Mouse (Mus musculus) thymus, postnatal 4 days (tissue): ENCODE results near the gene Krtap19-4.

Source experiments
- DNase-seq: peaks from one replicate; pipeline ENCODE4 v3.0.0; 2021

Krtap19-4 gene

DNA sequence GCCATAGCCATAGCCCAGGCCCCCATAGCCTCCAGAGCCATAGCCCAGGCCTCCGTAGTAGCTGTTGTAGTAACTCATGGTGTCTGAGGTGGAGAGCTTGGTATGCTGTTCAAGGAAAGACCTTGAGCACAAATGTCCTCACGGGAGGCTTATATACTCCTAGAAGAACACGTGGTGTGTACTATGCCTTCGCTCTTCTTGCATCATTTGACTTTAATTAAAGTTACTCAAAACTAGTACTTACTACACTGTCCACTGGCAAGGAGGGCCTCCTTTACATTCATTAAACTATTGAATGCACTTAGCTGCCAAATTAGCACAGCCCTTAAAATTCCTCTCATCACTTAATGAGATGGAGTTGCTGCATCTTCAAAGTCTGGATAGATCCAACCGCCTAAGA is at the start of gene Krtap19-4:
Gene Krtap19-4, minus strand, starts transcription at position 101 of the 400 bp plus-strand sequence.
- DNase-seq = no peak

- DNase-seq = no peak
Measured at GRCm38 (mm10) chr16:88932165-88932564, 47.3 kb upstream of the Krtap19-4 start, which contains the start of gene Krtap19-9b. Gene Krtap19-9b, minus strand, starts transcription at chr16:88932265.

DNA sequence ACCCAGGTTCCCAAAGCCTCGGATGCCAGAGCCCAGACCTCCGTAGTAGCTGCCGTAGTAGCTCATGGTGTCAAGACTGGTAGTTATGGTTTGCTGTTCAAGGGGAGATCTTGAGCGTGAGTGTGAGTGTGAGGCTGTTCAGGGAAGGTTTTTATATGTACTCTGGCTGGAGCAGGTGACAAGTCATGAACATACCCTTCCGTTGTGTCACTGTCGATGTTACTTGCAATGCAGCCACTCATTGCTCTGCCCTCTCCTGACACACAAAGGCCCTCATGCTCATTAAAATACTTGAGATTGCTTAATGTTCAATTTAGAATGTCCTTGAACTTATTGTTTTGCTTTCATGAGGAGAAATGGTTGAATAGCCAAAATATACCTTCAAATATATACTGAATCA is 11.5 kb upstream of the Krtap19-4 start, which contains the start of gene Krtap19-5:
Gene Krtap19-5, minus strand, starts transcription at position 101 of the 400 bp plus-strand sequence.
- DNase-seq = no peak

DNA sequence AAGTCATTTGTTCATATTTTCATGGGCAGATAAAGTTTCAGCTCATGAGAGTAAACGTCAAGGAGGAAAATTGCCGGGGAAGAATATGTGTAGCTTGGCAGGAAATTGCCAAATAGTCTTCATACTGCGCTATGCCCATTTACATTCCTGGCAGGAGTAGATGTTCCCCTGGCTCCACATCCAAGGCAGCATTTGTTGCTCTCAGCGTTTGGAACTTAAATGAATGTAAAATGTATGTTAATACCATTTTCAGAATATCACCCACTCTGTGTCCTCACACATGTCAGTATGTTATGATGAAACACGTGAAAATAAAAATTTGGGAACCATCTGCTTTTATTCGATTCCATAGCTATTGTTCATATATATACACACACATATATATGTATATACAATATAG is 2.0 kb upstream of the Krtap19-4 start:
- DNase-seq = no peak

- no peak for DNase-seq
Measured at GRCm38 (mm10) chr16:88877938-88878337, 7.0 kb downstream of the Krtap19-4 start, which contains the start of gene Krtap19-3. Gene Krtap19-3, minus strand, starts transcription at chr16:88878038.

GRCm38 (mm10) chr16:88874169-88874568 is 10.7 kb downstream of the Krtap19-4 start, which contains the start of gene Krtap19-2:
Gene Krtap19-2, minus strand, starts transcription at chr16:88874269.
- no peak for DNase-seq

DNA sequence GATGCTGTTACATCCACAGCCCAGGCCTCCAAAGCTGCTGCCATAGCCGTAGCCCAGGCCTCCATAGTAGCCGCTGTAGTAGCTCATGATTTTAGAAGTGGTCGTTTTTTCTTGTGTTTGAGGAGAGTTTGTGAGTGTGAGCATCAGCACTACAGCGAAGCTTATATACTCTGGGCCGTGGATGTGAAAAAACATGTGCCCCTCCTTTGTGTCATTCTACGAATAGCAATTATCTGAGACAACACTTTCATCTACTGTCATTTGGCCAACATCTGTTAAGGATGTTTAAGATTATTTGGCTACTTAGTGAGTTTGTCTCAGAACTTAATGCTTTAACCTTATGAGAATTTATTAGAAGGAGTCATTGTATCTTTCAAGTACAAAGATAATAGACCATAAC is 15.6 kb downstream of the Krtap19-4 start, which contains the start of gene Krtap19-1:
Gene Krtap19-1, minus strand, starts transcription at position 101 of the 400 bp plus-strand sequence.
- no peak for DNase-seq

- DNase-seq = no peak
Measured at GRCm38 (mm10) chr16:88864887-88865407, 19.9 kb downstream of the Krtap19-4 start.

DNA sequence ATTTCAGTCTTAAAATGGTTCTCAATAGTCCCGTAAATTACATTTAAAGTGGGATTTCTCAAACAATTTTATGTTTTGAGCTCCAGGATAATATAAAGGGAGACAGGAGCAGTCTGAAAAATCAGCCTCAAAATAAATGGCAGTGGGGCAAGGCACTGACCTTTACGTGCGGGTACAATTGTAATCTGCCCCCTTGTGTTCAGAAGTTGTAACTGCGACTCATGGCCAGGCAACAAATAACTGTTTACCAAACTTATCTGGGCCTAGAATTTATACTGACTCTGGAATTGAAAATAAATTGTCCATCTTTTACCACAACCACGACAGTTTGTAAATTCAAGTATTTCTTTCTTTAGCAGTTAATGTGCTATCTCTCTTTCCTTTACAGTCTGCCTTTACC is 33.4 kb downstream of the Krtap19-4 start:
- peak; percentile 11 for DNase-seq

- no peak for DNase-seq
Measured at GRCm38 (mm10) chr16:88848558-88848957, 36.3 kb downstream of the Krtap19-4 start.

DNA sequence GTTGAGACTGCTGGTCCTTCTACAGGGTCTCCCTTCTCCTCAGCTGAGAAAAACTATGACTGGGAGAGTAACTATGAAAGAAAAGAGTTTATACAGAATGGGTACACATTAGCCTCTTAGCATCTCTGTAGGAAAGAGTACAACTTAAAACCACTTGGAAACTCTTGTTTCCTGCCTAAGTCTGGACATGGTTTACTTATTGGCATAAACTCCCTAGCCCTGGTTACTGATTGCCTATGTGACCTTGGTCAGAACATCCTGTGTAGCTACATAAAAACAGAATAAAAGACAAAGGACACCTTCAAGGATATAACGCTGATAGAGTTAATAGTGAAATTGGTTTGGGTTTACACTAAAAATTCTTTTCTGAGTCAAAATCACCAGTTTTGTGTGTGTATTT is 37.5 kb downstream of the Krtap19-4 start:
- DNase-seq = no peak
